Mouse (Mus musculus) megakaryocyte, embryonic 14.5 days (primary cell): ENCODE data around the gene Mrps35.

Experiments used
- FLI1 ChIP-seq: IDR thresholded peaks from 2 replicates; pipeline ENCODE4 v1.6.1; 2012; ENCODE audit warnings: low read length, inconsistent platforms, mixed read lengths
- GATA1 ChIP-seq: IDR thresholded peaks from 3 replicates; pipeline ENCODE4 v1.6.1; 2012; ENCODE audit warnings: mixed read lengths, low read length, inconsistent platforms, borderline replicate concordance

- TF ChIP-seq FLI1 (no peak), GATA1 (no peak)
Measured at GRCm38 (mm10) chr6:147109283-147109682, 66.7 kb downstream of the Mrps35 start.
